ENCODE assay signal across 36 mouse cellular contexts in the genomic region with DNA sequence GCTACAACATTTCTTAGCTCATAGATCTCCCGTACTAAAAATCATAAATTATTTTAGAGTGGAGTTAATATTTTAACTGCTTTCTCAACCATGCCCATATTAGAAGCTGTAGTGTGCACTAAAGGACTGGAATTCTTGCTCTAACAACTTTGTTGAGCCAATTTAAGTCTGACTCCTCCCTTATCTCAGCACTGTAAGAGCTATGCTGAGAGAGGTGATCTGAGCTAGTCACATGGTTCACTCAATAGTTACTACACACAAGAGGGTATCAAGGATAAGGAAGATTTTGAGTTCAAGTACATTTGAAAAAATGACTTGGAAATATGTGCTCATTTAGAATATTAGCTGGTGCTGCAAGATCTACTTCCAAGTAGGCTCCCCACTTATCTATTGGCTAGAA.
"Had no signal": no experiment of that assay in that cellular context is flagged by ENCODE, and none has a peak within 500 bp of the region (broad histone marks: within the 10 kb centered on the region; RNA-seq: fewer than 3 reads in every experiment).

No protein-coding gene starts in this region.

- H3K36me3 ChIP-seq: heart, embryonic 10.5 days; heart, embryonic 12.5 days; heart, embryonic 13.5 days; heart, embryonic 15.5 days; hindbrain, embryonic 10.5 days; hindbrain, embryonic 12.5 days; hindbrain, embryonic 13.5 days; hindbrain, embryonic 15.5 days; intestine, embryonic 15.5 days; kidney, embryonic 15.5 days had no signal

- H3K4me1 ChIP-seq: heart, embryonic 10.5 days; heart, embryonic 12.5 days; heart, embryonic 13.5 days; heart, embryonic 15.5 days; hindbrain, embryonic 10.5 days; hindbrain, embryonic 12.5 days; hindbrain, embryonic 13.5 days; hindbrain, embryonic 15.5 days; intestine, embryonic 15.5 days; kidney, embryonic 15.5 days had no signal

- ATAC-seq: hindbrain, embryonic 16.5 days; hindbrain, postnatal 0 days; inflammation-experienced regulatory T-cells, adult 6 months; intestine, embryonic 15.5 days; intestine, embryonic 16.5 days; intestine, postnatal 0 days had no signal

- H3K9me3 ChIP-seq: heart, embryonic 10.5 days; heart, embryonic 12.5 days; heart, embryonic 13.5 days; heart, embryonic 15.5 days; hindbrain, embryonic 10.5 days; hindbrain, embryonic 12.5 days; hindbrain, embryonic 13.5 days; hindbrain, embryonic 15.5 days; intestine, embryonic 15.5 days; kidney, embryonic 15.5 days had no signal

- H3K27me3 ChIP-seq: heart, embryonic 12.5 days; heart, embryonic 13.5 days; heart, embryonic 15.5 days; hindbrain, embryonic 12.5 days; hindbrain, embryonic 13.5 days; hindbrain, embryonic 15.5 days; intestine, embryonic 15.5 days; kidney, embryonic 15.5 days had no signal

- H3K4me2 ChIP-seq: heart, embryonic 11.5 days; heart, embryonic 12.5 days; heart, embryonic 13.5 days; heart, embryonic 15.5 days; hindbrain, embryonic 12.5 days; hindbrain, embryonic 13.5 days; hindbrain, embryonic 14.5 days; hindbrain, embryonic 15.5 days; intestine, embryonic 15.5 days; kidney, embryonic 15.5 days had no signal

- DNase-seq: heart, adult 18-20 months; heart, adult 2 months; heart, postnatal 10 days; heart, postnatal 14 days; heart, postnatal 36 days; heart, postnatal 4 days; kidney, adult 11 months; kidney, adult 18-20 months; kidney, adult 2 months; kidney, adult 8-10 months; kidney, adult 9 months; kidney, postnatal 10 days; kidney, postnatal 14 days; kidney, postnatal 25 days; kidney, postnatal 36 days; kidney, postnatal 4 days; layer of hippocampus, adult 9-11 months had no signal

- H3K9ac ChIP-seq: heart, embryonic 12.5 days; heart, embryonic 13.5 days; heart, embryonic 15.5 days; hindbrain, embryonic 12.5 days; hindbrain, embryonic 13.5 days; hindbrain, embryonic 14.5 days; hindbrain, embryonic 15.5 days; intestine, embryonic 15.5 days; kidney, embryonic 15.5 days had no signal

- H3K27ac ChIP-seq: heart, adult 2 months; heart, embryonic 10.5 days; heart, embryonic 13.5 days; heart, embryonic 15.5 days; hindbrain, embryonic 10.5 days; hindbrain, embryonic 12.5 days; hindbrain, embryonic 13.5 days; hindbrain, embryonic 14.5 days; hindbrain, embryonic 15.5 days; hindbrain, postnatal 0 days; intestine, embryonic 15.5 days; kidney, embryonic 15.5 days; kidney, postnatal 0 days; layer of hippocampus, adult 2 months had no signal

- H3K4me3 ChIP-seq: heart, adult 2 months; heart, embryonic 10.5 days; heart, embryonic 12.5 days; heart, embryonic 13.5 days; heart, embryonic 15.5 days; hindbrain, embryonic 10.5 days; hindbrain, embryonic 12.5 days; hindbrain, embryonic 13.5 days; hindbrain, embryonic 15.5 days; intestine, embryonic 15.5 days; kidney, embryonic 15.5 days; layer of hippocampus, adult 2 months had no signal
